Mouse (Mus musculus) kidney, postnatal 14 days (tissue): ENCODE data around the gene Gm8797.
"Not testable (repeated sequence)": the region's sequence is repeated elsewhere in the genome, so short reads cannot be mapped to it uniquely, and the experiment has no call there.

Experiments
- DNase-seq: peaks from one replicate; pipeline ENCODE4 v3.0.0; 2022; ENCODE audit warnings: mixed read lengths

The Gm8797 gene

GRCm38 (mm10) chr3:5750506-5750905 lies at the start of gene Gm8797:
Gene Gm8797, plus strand, starts transcription at chr3:5750806.
- DNase-seq = not testable (repeated sequence)

GRCm38 (mm10) chr3:5714481-5714880 lies 36.1 kb upstream of the Gm8797 start:
- no peak for DNase-seq

GRCm38 (mm10) chr3:5732931-5733330 lies 17.7 kb upstream of the Gm8797 start:
- no peak for DNase-seq

GRCm38 (mm10) chr3:5754763-5755478 lies 4.3 kb downstream of the Gm8797 start:
- DNase-seq = peak; percentile 9

GRCm38 (mm10) chr3:5766256-5766655 lies 15.7 kb downstream of the Gm8797 start:
- no peak for DNase-seq

GRCm38 (mm10) chr3:5776894-5777293 lies 26.3 kb downstream of the Gm8797 start:
- DNase-seq = no peak
